Comparison of ENCODE assay signal across 8 mouse cellular contexts in the genomic region with DNA sequence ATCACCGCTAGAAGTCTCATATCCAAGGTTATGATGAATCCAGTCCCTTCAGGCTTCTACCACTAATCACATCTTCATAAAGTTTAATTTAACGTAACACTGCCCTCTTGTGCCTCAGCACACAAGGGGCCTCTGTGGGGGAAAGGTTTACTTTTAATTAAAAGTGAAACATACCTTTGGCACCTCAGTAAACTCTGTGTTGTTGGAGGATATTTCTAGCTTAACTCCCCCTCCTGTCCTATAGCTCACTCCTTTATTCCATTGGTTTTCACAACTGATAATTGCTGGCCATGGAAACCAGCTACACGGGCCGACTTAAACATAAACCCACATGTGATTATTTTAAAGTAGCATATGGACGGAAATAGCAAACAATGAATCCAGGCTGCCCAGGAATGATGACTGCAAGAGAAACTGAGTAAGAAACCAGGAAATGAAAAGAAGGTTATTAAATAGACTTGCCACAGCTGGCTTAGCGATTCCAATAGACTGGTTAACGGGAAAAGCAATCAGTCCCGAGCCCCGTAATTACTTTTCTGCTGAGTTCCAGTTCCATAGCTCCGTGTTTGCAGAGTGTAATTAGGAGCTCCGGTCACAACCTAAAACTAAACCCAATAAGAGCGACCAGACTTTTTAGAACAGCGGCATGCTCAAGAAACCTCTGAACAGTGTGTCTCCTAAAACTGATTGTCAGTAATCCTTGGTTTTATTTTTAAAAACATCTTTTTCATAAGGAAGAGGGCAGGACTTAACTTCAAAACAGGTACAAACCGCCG.
DNase-seq lines count a peak whose midpoint lies in the region; ATAC-seq lines count a peak whose summit lies in the region.

No protein-coding gene starts in this region.

- H3K9me3 ChIP-seq in lung, embryonic 15.5 days: no peaks in the 10 kb centered on the region

- H3K36me3 ChIP-seq in lung, embryonic 15.5 days: no peaks in the 10 kb centered on the region

- ATAC-seq in lung, embryonic 15.5 days (ENCODE audit: borderline replicate concordance, extremely low read depth, low FRiP score, low TSS enrichment): no peak

- intact Hi-C loops in heart, postnatal 10 days (cut with DNase I): loop anchor here (2.0 to 5.0 kb wide), 4 partner anchors 99 to 757 kb away; no protein-coding TSS in a partner anchor

- DNase-seq in layer of hippocampus, adult 18-20 months (ENCODE audit: low spot score in 2 of 2): peak; percentile 18 to 49
- no peak for DNase-seq in layer of hippocampus, adult 8-10 months (ENCODE audit: low spot score in 2 of 2)
- peak; percentile 42 for DNase-seq in embryo, embryonic 10.5 days (ENCODE audit: low spot score)
- peak; percentile 37 to 60 for DNase-seq in heart, postnatal 10 days
- no peak for DNase-seq in thymus, postnatal 10 days (ENCODE audit: low spot score in 2 of 2)
- no peak for DNase-seq in ovary, postnatal 36 days (ENCODE audit: low spot score)
- no peak for DNase-seq in right cerebral cortex, postnatal 14 days

- no peaks in the 10 kb centered on the region for H3K4me1 ChIP-seq in lung, embryonic 15.5 days

- H3K9ac ChIP-seq in lung, embryonic 15.5 days: no peak overlapping the region

- H3K4me3 ChIP-seq in lung, embryonic 15.5 days: peak overlapping the region; percentile 11; the same call in 1 of the 2 replicates

- H3K27me3 ChIP-seq in lung, embryonic 15.5 days: no peaks in the 10 kb centered on the region

- WGBS in lung, embryonic 15.5 days: 40% methylated on average over 15 of the region's 15 CpGs

- H3K27ac ChIP-seq in lung, embryonic 15.5 days: no peak overlapping the region

- H3K4me2 ChIP-seq in lung, embryonic 15.5 days: peak overlapping the region; percentile 28

Comparison
In these comparisons a context has a peak if more than half of its experiments do, and no peak if none do; other contexts are left out.
1. DNase-seq: peak in layer of hippocampus, adult 18-20 months (2 of 2), embryo, embryonic 10.5 days (single experiment) and heart, postnatal 10 days (2 of 2); none in layer of hippocampus, adult 8-10 months (0 of 2), thymus, postnatal 10 days (0 of 2), ovary, postnatal 36 days (single experiment) and right cerebral cortex, postnatal 14 days (single experiment).